Mouse (Mus musculus) neural tube, embryonic 14.5 days (tissue): ENCODE results near the gene Rflna. TPM values are rescaled to one million over a fixed set of nuclear protein-coding genes. Genes with fewer than 3 reads are reported as not detected.

Source experiments
- ATAC-seq: fragments of 200-750 bp; cut with Nextera tagmentation; 2 replicates; pipeline ENCODE4 v1.8.0; 2017; ENCODE audit warnings: low read depth, mild to moderate bottlenecking, moderate TSS enrichment, moderate library complexity
- H3K27ac ChIP-seq: fragments of 300-500 bp; sonication (generic); 2 replicates; pipeline ENCODE4 v1.5.1; 2014; ENCODE audit warnings: low read depth, mild to moderate bottlenecking, control low read depth, low read length, moderate library complexity, mixed read lengths
- H3K27me3 ChIP-seq: fragments of 300-500 bp; sonication (generic); 2 replicates; pipeline ENCODE4 v1.6.1; 2014; ENCODE audit warnings: low read length; ENCODE audit not compliant: control insufficient read depth, insufficient read depth
- H3K36me3 ChIP-seq: fragments of 300-500 bp; sonication (generic); 2 replicates; pipeline ENCODE4 v1.6.1; 2014; ENCODE audit warnings: low read length, mixed read lengths; ENCODE audit not compliant: control insufficient read depth, insufficient read depth
- H3K4me1 ChIP-seq: fragments of 300-500 bp; sonication (generic); 2 replicates; pipeline ENCODE4 v1.6.1; 2014; ENCODE audit warnings: low read length; ENCODE audit not compliant: control insufficient read depth, insufficient read depth
- H3K4me2 ChIP-seq: fragments of 300-500 bp; sonication (generic); 2 replicates; pipeline ENCODE4 v1.6.1; 2014; ENCODE audit warnings: mild to moderate bottlenecking, low read depth, low read length, control low read depth
- H3K4me3 ChIP-seq: fragments of 300-500 bp; sonication (generic); 2 replicates; pipeline ENCODE4 v1.5.1; 2014; ENCODE audit warnings: low read depth, low read length, control low read depth, mixed read lengths
- H3K9ac ChIP-seq: fragments of 300-500 bp; sonication (generic); replicated peaks from 2 replicates; pipeline ENCODE4 v1.6.1; 2014; ENCODE audit warnings: low read depth, mild to moderate bottlenecking, control low read depth, low read length, mixed read lengths
- H3K9me3 ChIP-seq: fragments of 300-500 bp; sonication (generic); 2 replicates; pipeline ENCODE4 v1.6.1; 2016; ENCODE audit warnings: low read length; ENCODE audit not compliant: control insufficient read depth
- WGBS: fragments of 180-500 bp; shearing (Covaris S2); extraction: QIAGEN DNeasy Blood & Tissue Kit; methylation state at CpG from one replicate; pipeline ENCODE4 v1.1.7; 2014; 5-methylcytosine and 5-hydroxymethylcytosine counted together
- polyA plus RNA-seq: library from polyadenylated mRNA; unstranded; fragments of >200 nt; fragmentation: Nextera tagmentation; extraction: Ambion mirVana; gene quantifications from 2 replicates; pipeline ENCODE4 v1.2.1, GENCODE M21; 2014

The Rflna gene
- polyA plus RNA-seq, 1 experiment from 2014 or later: 5.6 TPM

DNA sequence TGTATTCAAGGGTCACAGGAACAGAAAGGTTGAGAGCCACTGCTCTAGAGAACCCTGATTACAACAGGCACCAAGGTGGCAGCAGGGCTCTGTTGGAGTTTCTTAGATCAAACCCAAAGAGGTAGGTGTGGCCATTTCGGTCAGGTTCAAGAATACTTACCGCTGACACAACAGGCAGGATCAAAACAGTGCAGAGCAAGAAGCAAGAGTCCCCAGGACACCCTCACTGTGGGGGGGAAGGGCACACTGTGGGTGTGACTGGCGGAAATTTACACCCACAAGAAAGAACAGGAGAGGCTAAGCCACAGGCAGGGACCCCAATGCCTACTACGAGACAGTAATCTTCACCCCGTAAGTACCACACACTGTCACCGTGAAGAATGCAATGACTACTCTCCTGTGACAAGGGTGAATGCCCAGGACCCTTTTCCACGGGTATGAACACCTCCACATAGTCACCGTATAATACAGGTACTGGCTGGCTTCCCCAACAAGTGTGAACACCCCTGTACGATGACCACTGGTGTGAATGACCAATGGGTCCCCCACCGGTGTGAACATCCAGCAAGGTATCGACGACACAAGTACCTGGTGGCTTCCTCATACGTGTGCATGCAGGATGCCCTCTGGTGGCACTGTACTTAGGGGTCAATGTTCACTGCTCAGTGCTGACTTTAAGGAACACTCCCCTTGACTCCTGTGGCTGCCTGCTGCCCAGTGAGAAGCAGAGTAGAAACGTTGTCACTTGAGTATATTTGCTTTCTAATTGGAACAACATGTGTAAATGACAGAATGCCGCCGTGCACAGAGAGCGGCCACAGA, 13.6 kb downstream of the Rflna start:
- H3K4me3 ChIP-seq: no peak overlapping the region
- H3K4me1 ChIP-seq: no peaks in the 10 kb centered on the region
- H3K36me3 ChIP-seq: peaks cover 35% of the 10 kb centered on the region
- H3K27me3 ChIP-seq: no peaks in the 10 kb centered on the region
- H3K9ac ChIP-seq: no peak overlapping the region
- H3K27ac ChIP-seq: no peak overlapping the region
- no peak for ATAC-seq
- H3K4me2 ChIP-seq: no peak overlapping the region
- 90% methylated on average over 17 of the region's 17 CpGs for WGBS
- no peaks in the 10 kb centered on the region for H3K9me3 ChIP-seq

- Histone ChIP-seq H3K4me2 (no peak overlapping the region), H3K9me3 (no peaks in the 10 kb centered on the region), H3K4me1 (no peaks in the 10 kb centered on the region), H3K36me3 (peaks cover 35% of the 10 kb centered on the region), H3K4me3 (no peak overlapping the region), H3K27ac (no peak overlapping the region), H3K9ac (no peak overlapping the region), H3K27me3 (no peaks in the 10 kb centered on the region)
- no peak for ATAC-seq
- 66% methylated on average over 15 of the region's 15 CpGs for WGBS
Measured at GRCm38 (mm10) chr5:125017332-125017731, 14.3 kb downstream of the Rflna start.

DNA sequence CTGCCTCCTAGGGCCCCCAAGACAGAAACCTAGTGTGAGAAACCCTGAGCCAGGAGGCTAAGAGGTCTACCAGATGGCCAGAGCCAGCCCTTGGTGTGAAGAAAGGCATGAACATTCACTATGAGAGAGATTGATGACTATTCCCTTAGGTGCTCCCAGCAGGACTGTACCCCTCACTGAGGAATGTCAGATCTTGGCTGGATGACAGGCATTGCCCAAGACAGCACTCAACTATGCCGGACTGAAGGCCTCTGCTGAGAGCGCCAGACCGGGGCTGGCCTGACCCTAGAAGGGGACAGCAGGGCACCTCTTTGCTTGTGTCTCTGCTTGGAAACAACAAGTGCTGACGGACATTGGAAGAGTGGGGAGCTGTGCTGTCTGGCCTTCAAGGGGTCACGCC, 16.1 kb downstream of the Rflna start:
- WGBS: 84% methylated on average over 5 of the region's 5 CpGs
- no peak overlapping the region for H3K4me2 ChIP-seq
- no peaks in the 10 kb centered on the region for H3K27me3 ChIP-seq
- no peaks in the 10 kb centered on the region for H3K4me1 ChIP-seq
- peaks cover 52% of the 10 kb centered on the region for H3K36me3 ChIP-seq
- H3K27ac ChIP-seq: no peak overlapping the region
- 0 out of 2 replicates have a peak, but pooled peaks have one; percentile 22 for ATAC-seq
- H3K9ac ChIP-seq: no peak overlapping the region
- H3K9me3 ChIP-seq: no peaks in the 10 kb centered on the region
- no peak overlapping the region for H3K4me3 ChIP-seq

DNA sequence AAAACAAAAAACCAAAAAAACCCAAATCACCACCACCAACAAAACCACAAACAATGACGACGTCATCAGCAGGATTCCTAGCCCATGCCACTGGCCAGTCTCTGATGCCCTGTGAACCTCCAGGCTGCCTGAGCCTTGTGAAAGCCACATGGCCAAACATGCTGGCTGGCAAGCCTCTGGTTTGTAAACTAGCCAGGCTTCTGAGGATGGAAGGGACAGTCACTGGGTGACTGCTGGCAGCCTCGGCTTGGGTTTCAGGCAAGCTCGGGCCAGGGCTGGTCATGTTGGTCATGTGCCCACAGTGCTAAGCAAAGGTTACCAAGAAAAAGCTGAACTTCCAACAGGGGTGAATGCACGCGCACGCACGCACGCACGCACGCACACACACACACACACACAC, 18.3 kb downstream of the Rflna start:
- Histone ChIP-seq H3K4me3 (no peak overlapping the region), H3K27me3 (no peaks in the 10 kb centered on the region), H3K9ac (no peak overlapping the region), H3K9me3 (no peaks in the 10 kb centered on the region), H3K4me2 (no peak overlapping the region), H3K27ac (no peak overlapping the region), H3K4me1 (no peaks in the 10 kb centered on the region), H3K36me3 (peaks cover 68% of the 10 kb centered on the region)
- ATAC-seq: no peak
- WGBS: 94% methylated on average over 11 of the region's 11 CpGs

- H3K27me3 ChIP-seq: no peaks in the 10 kb centered on the region
- no peak for ATAC-seq
- H3K36me3 ChIP-seq: peaks cover 62% of the 10 kb centered on the region
Measured at GRCm38 (mm10) chr5:125024002-125024401, 21.0 kb downstream of the Rflna start.

GRCm38 (mm10) chr5:125028371-125028770, 25.4 kb downstream of the Rflna start:
- 94% methylated on average over 15 of the region's 15 CpGs for WGBS
- no peak overlapping the region for H3K27ac ChIP-seq
- no peak overlapping the region for H3K4me2 ChIP-seq
- no peaks in the 10 kb centered on the region for H3K27me3 ChIP-seq
- ATAC-seq: no peak
- peaks cover 88% of the 10 kb centered on the region for H3K36me3 ChIP-seq
- H3K9ac ChIP-seq: no peak overlapping the region
- H3K4me1 ChIP-seq: no peaks in the 10 kb centered on the region
- no peak overlapping the region for H3K4me3 ChIP-seq
- H3K9me3 ChIP-seq: no peaks in the 10 kb centered on the region

More at GRCm38 (mm10) chr5:125024002-125024401, 21.0 kb downstream of the Rflna start:
- no peaks in the 10 kb centered on the region for H3K4me1 ChIP-seq
- H3K4me3 ChIP-seq: no peak overlapping the region
- 85% methylated on average over 14 of the region's 14 CpGs for WGBS
- H3K4me2 ChIP-seq: no peak overlapping the region
- no peak overlapping the region for H3K27ac ChIP-seq
- no peaks in the 10 kb centered on the region for H3K9me3 ChIP-seq
- H3K9ac ChIP-seq: no peak overlapping the region

GRCm38 (mm10) chr5:125028911-125029310, 25.9 kb downstream of the Rflna start:
- 98% methylated on average over 20 of the region's 20 CpGs for WGBS
- Histone ChIP-seq H3K4me3 (no peak overlapping the region), H3K9me3 (no peaks in the 10 kb centered on the region), H3K4me2 (no peak overlapping the region), H3K27me3 (no peaks in the 10 kb centered on the region), H3K9ac (no peak overlapping the region), H3K4me1 (no peaks in the 10 kb centered on the region), H3K36me3 (peaks cover 88% of the 10 kb centered on the region), H3K27ac (no peak overlapping the region)
- no peak for ATAC-seq

- 82% methylated on average over 8 of the region's 8 CpGs for WGBS
- H3K4me2 ChIP-seq: no peak overlapping the region
- H3K36me3 ChIP-seq: peaks cover 74% of the 10 kb centered on the region
- H3K4me1 ChIP-seq: peaks cover 3% of the 10 kb centered on the region; the same call in 1 of the 2 replicates
- ATAC-seq: no peak
- no peak overlapping the region for H3K9ac ChIP-seq
- H3K9me3 ChIP-seq: no peaks in the 10 kb centered on the region
- H3K27me3 ChIP-seq: no peaks in the 10 kb centered on the region
- no peak overlapping the region for H3K4me3 ChIP-seq
- H3K27ac ChIP-seq: no peak overlapping the region
Measured at GRCm38 (mm10) chr5:125036483-125036882, 33.5 kb downstream of the Rflna start.

DNA sequence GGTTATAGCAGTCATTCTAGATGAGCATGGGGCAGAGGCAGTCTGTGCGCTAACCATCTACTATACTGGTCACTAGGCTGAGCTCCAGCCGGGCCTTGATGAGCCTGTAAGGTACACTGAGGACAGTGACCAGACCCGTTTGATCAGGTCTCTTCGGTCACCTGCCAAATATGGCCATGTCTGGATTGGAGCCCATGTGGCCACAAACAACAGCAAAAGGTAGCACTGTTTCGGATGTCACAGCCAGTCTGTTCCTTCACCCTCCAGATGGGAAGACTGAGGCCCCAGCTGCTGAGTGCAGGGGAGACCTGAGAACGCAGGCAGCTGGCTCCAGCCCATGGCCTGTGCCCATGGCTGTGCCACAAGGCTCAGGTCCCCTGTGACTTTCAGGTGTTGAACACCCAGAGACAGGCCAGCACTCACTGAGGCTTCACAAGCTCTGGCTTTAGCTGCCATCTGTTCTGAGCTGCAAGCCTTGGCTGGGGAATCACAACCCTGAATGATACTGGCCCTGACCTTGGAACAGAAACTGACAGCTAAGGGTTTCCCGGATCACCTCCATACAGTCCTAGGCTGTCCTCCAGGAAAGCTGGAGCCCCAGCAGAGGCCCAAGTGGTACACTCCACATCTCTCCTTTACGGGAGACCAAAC, 36.5 kb downstream of the Rflna start:
- Histone ChIP-seq H3K36me3 (peaks cover 55% of the 10 kb centered on the region), H3K4me1 (peaks cover 3% of the 10 kb centered on the region; the same call in 1 of the 2 replicates), H3K27ac (no peak overlapping the region), H3K27me3 (no peaks in the 10 kb centered on the region), H3K4me2 (no peak overlapping the region), H3K4me3 (no peak overlapping the region), H3K9me3 (no peaks in the 10 kb centered on the region), H3K9ac (no peak overlapping the region)
- no peak for ATAC-seq
- 92% methylated on average over 8 of the region's 8 CpGs for WGBS
